Mouse (Mus musculus) lung, embryonic 14.5 days (tissue): ENCODE data around the gene Ncoa5. TPM values are rescaled to one million over a fixed set of nuclear protein-coding genes. Genes with fewer than 3 reads are reported as not detected.

ENCODE experiments used
- ATAC-seq: fragments of 200-750 bp; cut with Nextera tagmentation; 2 replicates; pipeline ENCODE4 v1.8.0; 2017; ENCODE audit warnings: mild to moderate bottlenecking, moderate TSS enrichment, moderate library complexity; ENCODE audit not compliant: insufficient read depth
- DNase-seq: peaks from one replicate; pipeline ENCODE4 v3.0.0-alpha.2; 2015
- H3K27ac ChIP-seq: fragments of 300-500 bp; sonication (generic); 2 replicates; pipeline ENCODE4 v1.5.1; 2014; ENCODE audit warnings: low read depth, mild to moderate bottlenecking, moderate library complexity
- H3K27me3 ChIP-seq: fragments of 300-500 bp; sonication (generic); 2 replicates; pipeline ENCODE4 v1.6.1; 2014; ENCODE audit warnings: low read length, control low read depth; ENCODE audit not compliant: insufficient read depth
- H3K36me3 ChIP-seq: fragments of 300-500 bp; sonication (generic); 2 replicates; pipeline ENCODE4 v1.6.1; 2014; ENCODE audit warnings: control low read depth; ENCODE audit not compliant: insufficient read depth
- H3K4me1 ChIP-seq: fragments of 300-500 bp; sonication (generic); 2 replicates; pipeline ENCODE4 v1.6.1; 2014; ENCODE audit warnings: antibody characterized with exemption, control low read depth; ENCODE audit not compliant: insufficient read depth
- H3K4me2 ChIP-seq: fragments of 300-500 bp; sonication (generic); 2 replicates; pipeline ENCODE4 v1.6.1; 2014; ENCODE audit warnings: mild to moderate bottlenecking
- H3K4me3 ChIP-seq: fragments of 300-500 bp; sonication (generic); 2 replicates; pipeline ENCODE4 v1.5.1; 2014; ENCODE audit warnings: low read depth, low read length
- H3K9ac ChIP-seq: fragments of 300-500 bp; sonication (generic); 2 replicates; pipeline ENCODE4 v1.6.1; 2014
- H3K9me3 ChIP-seq: fragments of 300-500 bp; sonication (generic); 2 replicates; pipeline ENCODE4 v1.6.1; 2016; ENCODE audit warnings: low read depth, low read length, control low read depth
- CTCF ChIP-seq: IDR thresholded peaks from 2 replicates; pipeline ENCODE4 v1.5.1; 2016; ENCODE audit warnings: antibody characterized with exemption, low read depth
- WGBS: fragments of 180-500 bp; shearing (Covaris S2); extraction: QIAGEN DNeasy Blood & Tissue Kit; methylation state at CpG from one replicate; pipeline ENCODE4 v1.1.7; 2014; 5-methylcytosine and 5-hydroxymethylcytosine counted together
- polyA plus RNA-seq: library from polyadenylated mRNA; unstranded; fragments of >200 nt; fragmentation: Nextera tagmentation; extraction: Ambion mirVana; gene quantifications from 2 replicates; pipeline ENCODE4 v1.2.1, GENCODE M21; 2014

Ncoa5 gene
- polyA plus RNA-seq, 1 experiment from 2014 or later, result 81.6 TPM

GRCm38 (mm10) chr2:164967193-164967592 is 67.5 kb downstream of the Ncoa5 start:
- H3K4me1 ChIP-seq, result no peaks in the 10 kb centered on the region
- DNase-seq (no peak), ATAC-seq (no peak)
- H3K27me3 ChIP-seq, result peaks cover 60% of the 10 kb centered on the region
- H3K27ac ChIP-seq, result no peak overlapping the region
- H3K9me3 ChIP-seq, result no peaks in the 10 kb centered on the region
- no peak overlapping the region for H3K4me3 ChIP-seq
- H3K9ac ChIP-seq, result no peak overlapping the region
- no peak overlapping the region for H3K4me2 ChIP-seq
- WGBS, result 12% methylated on average over 6 of the region's 6 CpGs
- TF ChIP-seq CTCF, result no peak
- H3K36me3 ChIP-seq, result no peaks in the 10 kb centered on the region

GRCm38 (mm10) chr2:164966381-164966780 is 68.3 kb downstream of the Ncoa5 start:
- DNase-seq, result peak; percentile 91
- Histone ChIP-seq H3K36me3 (no peaks in the 10 kb centered on the region), H3K27me3 (peaks cover 52% of the 10 kb centered on the region), H3K4me3 (no peak overlapping the region), H3K4me2 (no peak overlapping the region), H3K9me3 (no peaks in the 10 kb centered on the region), H3K9ac (no peak overlapping the region), H3K4me1 (no peaks in the 10 kb centered on the region), H3K27ac (no peak overlapping the region)
- ATAC-seq, result no peak
- TF ChIP-seq CTCF, result no peak
- 15% methylated on average over 8 of the region's 8 CpGs for WGBS

- H3K27me3 ChIP-seq, result peaks cover 38% of the 10 kb centered on the region
- no peak overlapping the region for H3K4me2 ChIP-seq
- H3K9ac ChIP-seq, result no peak overlapping the region
- TF ChIP-seq CTCF, result no peak
- H3K9me3 ChIP-seq, result no peaks in the 10 kb centered on the region
- H3K4me1 ChIP-seq, result no peaks in the 10 kb centered on the region
- H3K4me3 ChIP-seq, result no peak overlapping the region
- H3K36me3 ChIP-seq, result no peaks in the 10 kb centered on the region
- H3K27ac ChIP-seq, result no peak overlapping the region
- ATAC-seq (no peak), DNase-seq (no peak)
- WGBS, result 84% methylated on average over 1 of the region's 1 CpGs
Observed at GRCm38 (mm10) chr2:164964981-164965380, 69.7 kb downstream of the Ncoa5 start.

GRCm38 (mm10) chr2:164964242-164964894 is 70.3 kb downstream of the Ncoa5 start:
- no peak overlapping the region for H3K27ac ChIP-seq
- ATAC-seq (no peak), DNase-seq (no peak)
- WGBS, result 47% methylated on average over 9 of the region's 9 CpGs
- TF ChIP-seq CTCF, result no peak
- H3K4me2 ChIP-seq, result no peak overlapping the region
- H3K9me3 ChIP-seq, result no peaks in the 10 kb centered on the region
- H3K36me3 ChIP-seq, result no peaks in the 10 kb centered on the region
- H3K27me3 ChIP-seq, result peaks cover 32% of the 10 kb centered on the region
- H3K9ac ChIP-seq, result no peak overlapping the region
- no peak overlapping the region for H3K4me3 ChIP-seq
- no peaks in the 10 kb centered on the region for H3K4me1 ChIP-seq

GRCm38 (mm10) chr2:164962183-164962580 is 72.5 kb downstream of the Ncoa5 start:
- ATAC-seq (no peak), DNase-seq (no peak)
- Histone ChIP-seq H3K4me3 (no peak overlapping the region), H3K4me2 (no peak overlapping the region), H3K27me3 (peaks cover 10% of the 10 kb centered on the region), H3K9ac (no peak overlapping the region), H3K27ac (no peak overlapping the region), H3K36me3 (no peaks in the 10 kb centered on the region), H3K9me3 (no peaks in the 10 kb centered on the region), H3K4me1 (no peaks in the 10 kb centered on the region)
- 41% methylated on average over 7 of the region's 7 CpGs for WGBS
- TF ChIP-seq CTCF, result no peak

- ATAC-seq, result no peak; the same call in 1 of the 2 replicates
- Histone ChIP-seq H3K4me1 (no peaks in the 10 kb centered on the region), H3K36me3 (no peaks in the 10 kb centered on the region), H3K9me3 (no peaks in the 10 kb centered on the region), H3K27ac (no peak overlapping the region), H3K27me3 (peaks cover 5% of the 10 kb centered on the region), H3K4me3 (no peak overlapping the region), H3K9ac (no peak overlapping the region), H3K4me2 (peak overlapping the region; percentile 73; the same call in 1 of the 2 replicates)
- TF ChIP-seq CTCF, result peak; percentile 75
- peak; percentile 79 for DNase-seq
- WGBS, result 9% methylated on average over 17 of the region's 17 CpGs
Observed at GRCm38 (mm10) chr2:164961506-164962182, 73.0 kb downstream of the Ncoa5 start.

- ATAC-seq, result peak; percentile 85
- H3K9ac ChIP-seq, result peak within 1 kb of the TSS; percentile 40
- H3K4me2 ChIP-seq, result peak within 1 kb of the TSS; percentile 73
- under 1% methylated on average over 49 of the region's 54 CpGs for WGBS
- H3K9me3 ChIP-seq, result no peaks in the 10 kb centered on the region
- peak within 1 kb of the TSS; percentile 52 for H3K4me3 ChIP-seq
- no peaks in the 10 kb centered on the region for H3K27me3 ChIP-seq
- H3K36me3 ChIP-seq, result no peaks in the 10 kb centered on the region
- no peak within 1 kb of the TSS for H3K27ac ChIP-seq
- TF ChIP-seq CTCF, result no peak
- DNase-seq, result peak; percentile 79
- no peaks in the 10 kb centered on the region for H3K4me1 ChIP-seq
Observed at GRCm38 (mm10) chr2:164960716-164961441, 73.8 kb downstream of the Ncoa5 start, which contains the start of gene Slc12a5. Gene Slc12a5, plus strand, starts transcription at chr2:164960802.
